In genomic region chr1:92907632-92908360, GRCm38 (mm10) we compare ENCODE assay signal across 8 mouse cellular contexts. TPM values are rescaled to one million over a fixed set of nuclear protein-coding genes. Genes with fewer than 3 reads are reported as not detected.
DNase-seq lines count a peak whose midpoint lies in the region; ATAC-seq and TF ChIP-seq lines count a peak whose summit lies in the region.

No protein-coding gene starts in this region.

- H3K9ac ChIP-seq in CH12.LX (ENCODE audit: insufficient read depth, low read depth), result peak overlapping the region; percentile 70
- peak overlapping the region; percentile 70 for H3K9ac ChIP-seq in forebrain, embryonic 13.5 days
- peak overlapping the region; percentile 63 for H3K9ac ChIP-seq in liver, embryonic 14.5 days (replicated peaks)

- peaks cover 17 to 42% of the 10 kb centered on the region in 2 experiments for H3K4me1 ChIP-seq in CH12.LX (ENCODE audit: control insufficient read depth in 1 of 2, insufficient read depth in 2 of 2)
- H3K4me1 ChIP-seq in forebrain, embryonic 13.5 days, result peaks cover 56% of the 10 kb centered on the region
- H3K4me1 ChIP-seq in liver, embryonic 14.5 days (replicated peaks; ENCODE audit: control insufficient read depth in 2 of 2, insufficient read depth in 2 of 2, low read length in 1 of 2), result peaks cover 14 to 30% of the 10 kb centered on the region in 2 experiments

- no peaks in the 10 kb centered on the region for H3K79me2 ChIP-seq in CH12.LX (replicated peaks; ENCODE audit: control insufficient read depth, extremely low read depth, insufficient read depth, poor library complexity, severe bottlenecking)

- peaks cover 11% of the 10 kb centered on the region for H3K27me3 ChIP-seq in CH12.LX (replicated peaks)
- H3K27me3 ChIP-seq in forebrain, embryonic 13.5 days, result 0 out of 2 replicates have a peak, but pooled peaks cover 4% of the 10 kb centered on the region
- H3K27me3 ChIP-seq in liver, embryonic 14.5 days (ENCODE audit: control insufficient read depth, insufficient read depth, low read length), result no peaks in the 10 kb centered on the region; the same call in 1 of the 2 replicates

- WGBS in forebrain, embryonic 13.5 days, result 43% methylated on average over 20 of the region's 20 CpGs
- 39% methylated on average over 20 of the region's 20 CpGs for WGBS in liver, embryonic 14.5 days (ENCODE audit: insufficient replicate concordance)

- H3K9me3 ChIP-seq in CH12.LX (replicated peaks; ENCODE audit: low read length), result peaks cover 2% of the 10 kb centered on the region
- no peaks in the 10 kb centered on the region for H3K9me3 ChIP-seq in forebrain, embryonic 13.5 days (replicated peaks)
- no peaks in the 10 kb centered on the region for H3K9me3 ChIP-seq in liver, embryonic 14.5 days (ENCODE audit: control insufficient read depth, low read length)

- no peak for TF ChIP-seq CTCF in CH12.LX (conservative IDR thresholded peaks at IDR 0.05 in 1 of 2, IDR thresholded peaks at IDR 0.05 in 1 of 2; ENCODE audit: low read depth in 2 of 2, low read length in 2 of 2)
- TF ChIP-seq CTCF in liver, embryonic 14.5 days (IDR thresholded peaks at IDR 0.05; ENCODE audit: low read depth), result no peak

- TF ChIP-seq EP300 in CH12.LX (IDR thresholded peaks at IDR 0.05; ENCODE audit: low read length), result no peak
- no peak for TF ChIP-seq EP300 in liver, embryonic 14.5 days (IDR thresholded peaks at IDR 0.05; ENCODE audit: low read depth)

- peak; percentile 67 for DNase-seq in cerebellum, adult 9-11 months
- no peak for DNase-seq in cerebellum, postnatal 36 days
- DNase-seq in CH12.LX (ENCODE audit: extremely low read depth), result no peak
- DNase-seq in liver, embryonic 14.5 days (ENCODE audit: low read depth in 3 of 3, low spot score in 3 of 3), result no peak
- no peak for DNase-seq in right cerebral cortex, postnatal 14 days
- DNase-seq in spleen, adult 18-20 months, result no peak
- no peak for DNase-seq in ovary, postnatal 36 days (ENCODE audit: low spot score)

- H3K27ac ChIP-seq in CH12.LX (ENCODE audit: insufficient read depth, low read depth), result no peak overlapping the region
- H3K27ac ChIP-seq in forebrain, embryonic 13.5 days, result peak overlapping the region; percentile 80
- H3K27ac ChIP-seq in liver, embryonic 14.5 days, result peak overlapping the region; percentile 80

- no peak for TF ChIP-seq RAD21 in CH12.LX (IDR thresholded peaks at IDR 0.05; ENCODE audit: low read depth, low read length)

- H3K4me2 ChIP-seq in CH12.LX (ENCODE audit: insufficient read depth, low read depth, poor library complexity, severe bottlenecking), result peak overlapping the region; percentile 54
- peak overlapping the region; percentile 72 for H3K4me2 ChIP-seq in forebrain, embryonic 13.5 days
- peak overlapping the region; percentile 95 for H3K4me2 ChIP-seq in liver, embryonic 14.5 days (ENCODE audit: low read depth)

- dilution Hi-C loops in CH12.LX (cut with MboI; ENCODE audit: extremely low pct_ligation_motif_present, extremely low pct_unique_long_range_greater_than_20kb, low sequenced_read_pairs), result no loop called here

- no peak for TF ChIP-seq POLR2A in CH12.LX (IDR thresholded peaks at IDR 0.05; ENCODE audit: low read depth, low read length)

- in situ Hi-C loops in CH12.LX (cut with MboI; ENCODE audit: low pct_ligation_motif_present, low pct_unique_long_range_greater_than_20kb, low sequenced_read_pairs), result no loop called here

- peak overlapping the region; percentile 57 to 79 (median 57) for H3K4me3 ChIP-seq in CH12.LX (replicated peaks in 1 of 3; ENCODE audit: low read depth in 2 of 3, low read length in 2 of 3, poor library complexity in 1 of 3)
- H3K4me3 ChIP-seq in forebrain, embryonic 13.5 days, result peak overlapping the region; percentile 57
- H3K4me3 ChIP-seq in liver, embryonic 14.5 days (ENCODE audit: insufficient read depth in 1 of 2, low read depth in 2 of 2, low read length in 2 of 2), result peak overlapping the region; percentile 63 to 80

- no peak for ATAC-seq in forebrain, embryonic 13.5 days
- peak; percentile 21 for ATAC-seq in liver, embryonic 14.5 days (ENCODE audit: insufficient read depth)

- H3K36me3 ChIP-seq in CH12.LX (replicated peaks in 1 of 2; ENCODE audit: control insufficient read depth in 1 of 2, insufficient read depth in 1 of 2, low read length in 1 of 2), result peaks cover 0 to 8% of the 10 kb centered on the region in 2 experiments
- no peaks in the 10 kb centered on the region for H3K36me3 ChIP-seq in forebrain, embryonic 13.5 days (ENCODE audit: poor library complexity, severe bottlenecking)
- no peaks in the 10 kb centered on the region for H3K36me3 ChIP-seq in liver, embryonic 14.5 days (replicated peaks; ENCODE audit: control insufficient read depth, insufficient read depth, low read depth)

TF ChIP-seq in CH12.LX, 34 proteins besides CTCF, POLR2A, EP300 and RAD21:
- no peak for TF ChIP-seq JUN (IDR thresholded peaks at IDR 0.05; ENCODE audit: insufficient read depth, low read depth, low read length)
- TF ChIP-seq ZKSCAN1 (IDR thresholded peaks at IDR 0.05; ENCODE audit: borderline replicate concordance, low read depth, low read length), result no peak
- no peak for TF ChIP-seq MYC (IDR thresholded peaks at IDR 0.05; ENCODE audit: low read depth, low read length)
- no peak for TF ChIP-seq RCOR1 (conservative IDR thresholded peaks at IDR 0.05; ENCODE audit: low read depth, low read length)
- TF ChIP-seq GABPA (IDR thresholded peaks at IDR 0.05; ENCODE audit: insufficient replicate concordance, low read depth, low read length), result no peak
- no peak for TF ChIP-seq BHLHE40 (IDR thresholded peaks at IDR 0.05; ENCODE audit: low read depth, low read length)
TF ChIP-seq in CH12.LX: peak in this region for 0.

RNA-seq across cellular contexts. Expression of gene Dusp28, which starts 1.0 kb away (rescaled TPM):
- total RNA-seq in CH12.LX (2012; rRNA removed) (3.4 and 3.6 TPM in 2 replicates), CH12.LX (2014; rRNA removed) (3.2 and 4.6 TPM in 2 replicates)
- 2.6 and 3.6 TPM in 2 replicates for polyA plus RNA-seq in CH12.LX (2012; ENCODE audit: insufficient read length, low read depth)
- polyA plus RNA-seq in forebrain, embryonic 13.5 days (2015; fragmentation: Nextera tagmentation; extraction: Ambion mirVana), result 16.6 and 17.5 TPM in 2 replicates
- polyA plus RNA-seq in liver, embryonic 14.5 days (2012; rRNA removed), result 5.2 and 6.4 TPM in 2 replicates
- polyA plus RNA-seq in liver, embryonic 14.5 days (2014; fragmentation: Nextera tagmentation; extraction: Ambion mirVana), result 4.4 and 5.4 TPM in 2 replicates

RNA-seq across cellular contexts. Expression of gene Rnpepl1, which starts 2.8 kb away (rescaled TPM):
- total RNA-seq in CH12.LX (2012; rRNA removed) (13.8 and 14.6 TPM in 2 replicates), CH12.LX (2014; rRNA removed) (4.5 and 5.1 TPM in 2 replicates)
- 12.7 and 20.2 TPM in 2 replicates for polyA plus RNA-seq in CH12.LX (2012; ENCODE audit: insufficient read length, low read depth)
- 18.6 and 20.5 TPM in 2 replicates for polyA plus RNA-seq in forebrain, embryonic 13.5 days (2015; fragmentation: Nextera tagmentation; extraction: Ambion mirVana)
- polyA plus RNA-seq in liver, embryonic 14.5 days (2012; rRNA removed), result 10.7 and 15.3 TPM in 2 replicates
- polyA plus RNA-seq in liver, embryonic 14.5 days (2014; fragmentation: Nextera tagmentation; extraction: Ambion mirVana), result 8.7 and 10.7 TPM in 2 replicates

RNA-seq across cellular contexts. Expression of gene Ankmy1, which starts 5.1 kb away (rescaled TPM):
- total RNA-seq in CH12.LX (2012; rRNA removed) (0.04 and 0.13 TPM in 2 replicates), CH12.LX (2014; rRNA removed) (0.11 TPM in 1 of 2 replicates, not detected in the other)
- polyA plus RNA-seq in CH12.LX (2012; ENCODE audit: insufficient read length, low read depth), result 0.07 TPM in 1 of 2 replicates, not detected in the other
- 0.71 and 1.4 TPM in 2 replicates for polyA plus RNA-seq in forebrain, embryonic 13.5 days (2015; fragmentation: Nextera tagmentation; extraction: Ambion mirVana)
- polyA plus RNA-seq in liver, embryonic 14.5 days (2012; rRNA removed), result 0.02 and 0.05 TPM in 2 replicates
- polyA plus RNA-seq in liver, embryonic 14.5 days (2014; fragmentation: Nextera tagmentation; extraction: Ambion mirVana), result not detected in 2 replicates

RNA-seq across cellular contexts. Expression of gene Capn10, which starts 26.4 kb away (rescaled TPM):
- total RNA-seq in CH12.LX (2012; rRNA removed) (13.2 and 15.9 TPM in 2 replicates), CH12.LX (2014; rRNA removed) (12.9 and 16.1 TPM in 2 replicates)
- 11.6 and 11.9 TPM in 2 replicates for polyA plus RNA-seq in CH12.LX (2012; ENCODE audit: insufficient read length, low read depth)
- 51.7 and 54.3 TPM in 2 replicates for polyA plus RNA-seq in forebrain, embryonic 13.5 days (2015; fragmentation: Nextera tagmentation; extraction: Ambion mirVana)
- 7.4 and 8.8 TPM in 2 replicates for polyA plus RNA-seq in liver, embryonic 14.5 days (2012; rRNA removed)
- 8.1 and 9.1 TPM in 2 replicates for polyA plus RNA-seq in liver, embryonic 14.5 days (2014; fragmentation: Nextera tagmentation; extraction: Ambion mirVana)

RNA-seq across cellular contexts. Expression of gene Gpr35, which starts 42.9 kb away (rescaled TPM):
- total RNA-seq in CH12.LX (2012; rRNA removed) (0.21 and 0.42 TPM in 2 replicates), CH12.LX (2014; rRNA removed) (0.43 and 0.44 TPM in 2 replicates)
- polyA plus RNA-seq in CH12.LX (2012; ENCODE audit: insufficient read length, low read depth), result 1.7 and 2.0 TPM in 2 replicates
- polyA plus RNA-seq in forebrain, embryonic 13.5 days (2015; fragmentation: Nextera tagmentation; extraction: Ambion mirVana), result 0.25 and 0.46 TPM in 2 replicates
- polyA plus RNA-seq in liver, embryonic 14.5 days (2012; rRNA removed), result 0.40 and 0.48 TPM in 2 replicates
- polyA plus RNA-seq in liver, embryonic 14.5 days (2014; fragmentation: Nextera tagmentation; extraction: Ambion mirVana), result 0.57 and 0.76 TPM in 2 replicates
